Mouse (Mus musculus) lung, embryonic 16.5 days (tissue): Measurements from ENCODE around the gene Olfr71. TPM values are rescaled to one million over a fixed set of nuclear protein-coding genes. Genes with fewer than 3 reads are reported as not detected.

ENCODE experiments used
- ATAC-seq: fragments of 200-750 bp; cut with Nextera tagmentation; 2 replicates; pipeline ENCODE4 v1.8.0; 2017; ENCODE audit warnings: low read depth, mild to moderate bottlenecking, moderate library complexity
- H3K27ac ChIP-seq: fragments of 300-500 bp; sonication (generic); 2 replicates; pipeline ENCODE4 v1.5.1; 2014; ENCODE audit warnings: mild to moderate bottlenecking, control low read depth, low read length
- H3K27me3 ChIP-seq: fragments of 300-500 bp; sonication (generic); 2 replicates; pipeline ENCODE4 v1.6.1; 2014; ENCODE audit warnings: low read depth, low read length, mixed read lengths; ENCODE audit not compliant: control insufficient read depth, insufficient read depth
- H3K36me3 ChIP-seq: fragments of 300-500 bp; sonication (generic); 2 replicates; pipeline ENCODE4 v1.6.1; 2014; ENCODE audit warnings: low read length; ENCODE audit not compliant: control insufficient read depth, insufficient read depth
- H3K4me1 ChIP-seq: fragments of 300-500 bp; sonication (generic); replicated peaks from 2 replicates; pipeline ENCODE4 v1.6.1; 2014; ENCODE audit warnings: low read length, mixed read lengths; ENCODE audit not compliant: control insufficient read depth, insufficient read depth
- H3K4me2 ChIP-seq: fragments of 300-500 bp; sonication (generic); 2 replicates; pipeline ENCODE4 v1.6.1; 2014; ENCODE audit warnings: low read depth, low read length, control low read depth
- H3K4me3 ChIP-seq: fragments of 300-500 bp; sonication (generic); 2 replicates; pipeline ENCODE4 v1.5.1; 2014; ENCODE audit warnings: mild to moderate bottlenecking, low read length, control low read depth
- H3K9ac ChIP-seq: fragments of 300-500 bp; sonication (generic); 2 replicates; pipeline ENCODE4 v1.6.1; 2014; ENCODE audit warnings: low read length, control low read depth
- H3K9me3 ChIP-seq: fragments of 300-500 bp; sonication (generic); 2 replicates; pipeline ENCODE4 v1.6.1; 2016; ENCODE audit warnings: low read length; ENCODE audit not compliant: control insufficient read depth
- WGBS: fragments of 180-500 bp; shearing (Covaris S2); extraction: QIAGEN DNeasy Blood & Tissue Kit; methylation state at CpG from one replicate; pipeline ENCODE4 v1.1.7; 2014; 5-methylcytosine and 5-hydroxymethylcytosine counted together
- polyA plus RNA-seq: library from polyadenylated mRNA; unstranded; fragments of >200 nt; fragmentation: Nextera tagmentation; extraction: Ambion mirVana; gene quantifications from 2 replicates; pipeline ENCODE4 v1.2.1, GENCODE M21; 2015

Gene Olfr71
- polyA plus RNA-seq, 1 experiment from 2014 or later, result 0.16 TPM

DNA sequence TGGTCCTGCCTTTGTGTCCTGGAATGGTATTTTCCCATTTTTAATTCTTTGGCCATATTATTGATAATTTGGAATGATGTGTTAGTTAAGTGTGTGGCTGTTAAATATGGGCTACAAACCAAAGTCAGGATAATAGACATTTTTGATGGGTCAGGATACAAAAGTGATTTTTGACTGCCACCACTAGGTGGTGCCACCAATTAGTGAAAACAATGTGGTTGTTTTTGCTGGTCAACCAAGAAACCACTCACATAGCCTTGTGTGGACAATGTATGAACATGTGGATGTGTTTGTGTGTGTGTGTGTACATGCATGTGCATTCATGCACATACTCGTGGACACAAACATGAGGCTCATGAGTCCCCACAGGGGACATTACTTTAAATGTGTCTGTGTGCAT is 14.7 kb upstream of the Olfr71 start:
- Histone ChIP-seq H3K9ac (no peak overlapping the region), H3K27ac (no peak overlapping the region), H3K4me1 (peaks cover 36% of the 10 kb centered on the region), H3K4me2 (no peak overlapping the region), H3K36me3 (no peaks in the 10 kb centered on the region), H3K4me3 (no peak overlapping the region), H3K27me3 (no peaks in the 10 kb centered on the region), H3K9me3 (no peaks in the 10 kb centered on the region)
- 21% methylated on average over 1 of the region's 1 CpGs for WGBS
- no peak for ATAC-seq

DNA sequence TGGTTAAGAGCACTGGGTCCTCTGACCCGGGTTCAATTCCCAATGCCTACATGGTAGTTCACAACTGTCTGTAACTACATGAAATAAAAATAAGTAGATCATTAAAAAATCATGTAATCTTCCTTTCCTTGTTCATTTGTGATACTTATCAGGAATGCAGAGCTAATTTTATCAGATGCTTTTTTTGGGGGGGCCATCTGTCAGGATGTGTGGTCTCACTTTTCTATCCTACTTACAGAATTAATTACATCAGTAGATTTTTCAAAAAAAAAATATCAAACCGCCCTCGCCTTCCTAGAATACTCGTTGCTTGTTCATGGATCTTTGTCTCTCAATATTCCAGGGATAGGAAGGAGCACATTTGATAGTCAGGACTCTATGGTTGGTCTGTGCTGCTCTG is 12.1 kb upstream of the Olfr71 start:
- ATAC-seq, result no peak
- Histone ChIP-seq H3K27ac (no peak overlapping the region), H3K36me3 (no peaks in the 10 kb centered on the region), H3K9ac (no peak overlapping the region), H3K4me1 (peaks cover 10% of the 10 kb centered on the region), H3K4me2 (no peak overlapping the region), H3K4me3 (no peak overlapping the region), H3K9me3 (no peaks in the 10 kb centered on the region), H3K27me3 (no peaks in the 10 kb centered on the region)
- WGBS, result 84% methylated on average over 4 of the region's 4 CpGs

DNA sequence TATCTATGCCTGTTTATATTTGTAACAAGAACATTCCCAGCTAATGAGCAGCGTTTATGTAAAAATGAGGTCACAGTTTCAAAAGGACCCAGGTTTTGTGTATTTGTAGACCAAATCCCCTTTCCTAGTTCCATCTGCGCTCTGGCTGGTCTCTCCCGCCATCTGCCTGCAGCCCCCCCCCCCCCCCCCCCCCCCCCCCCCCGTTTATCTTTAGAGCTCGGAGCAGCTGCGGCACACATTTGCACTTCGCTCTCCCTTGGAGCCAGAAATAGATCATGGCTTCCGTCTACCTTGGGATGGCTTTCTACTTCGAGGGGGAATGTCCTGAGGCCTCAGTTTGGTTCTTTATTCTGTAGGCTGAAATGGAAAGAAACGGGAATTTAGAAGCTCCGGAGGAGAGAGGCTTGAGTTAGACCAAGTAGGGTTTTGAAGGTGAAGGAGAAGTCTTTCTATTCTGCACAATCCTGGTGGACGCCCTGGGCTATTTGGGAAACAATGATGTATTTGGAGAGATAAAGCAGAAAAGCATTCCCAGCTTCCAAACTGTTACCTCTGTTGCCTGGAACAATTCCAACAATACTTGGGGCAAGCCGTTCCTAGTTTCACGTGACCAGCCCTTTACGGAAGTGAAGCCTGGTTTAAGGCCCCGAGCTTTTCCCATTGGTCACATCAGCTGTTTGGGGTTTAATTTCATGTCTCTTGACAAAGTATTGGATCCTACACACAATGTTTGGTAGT is 10.6 kb upstream of the Olfr71 start:
- no peaks in the 10 kb centered on the region for H3K27me3 ChIP-seq
- no peak overlapping the region for H3K9ac ChIP-seq
- no peaks in the 10 kb centered on the region for H3K4me1 ChIP-seq
- H3K9me3 ChIP-seq, result no peaks in the 10 kb centered on the region
- H3K4me3 ChIP-seq, result no peak overlapping the region
- WGBS, result 41% methylated on average over 14 of the region's 16 CpGs
- no peak overlapping the region for H3K4me2 ChIP-seq
- H3K27ac ChIP-seq, result no peak overlapping the region
- ATAC-seq, result no peak
- H3K36me3 ChIP-seq, result no peaks in the 10 kb centered on the region

DNA sequence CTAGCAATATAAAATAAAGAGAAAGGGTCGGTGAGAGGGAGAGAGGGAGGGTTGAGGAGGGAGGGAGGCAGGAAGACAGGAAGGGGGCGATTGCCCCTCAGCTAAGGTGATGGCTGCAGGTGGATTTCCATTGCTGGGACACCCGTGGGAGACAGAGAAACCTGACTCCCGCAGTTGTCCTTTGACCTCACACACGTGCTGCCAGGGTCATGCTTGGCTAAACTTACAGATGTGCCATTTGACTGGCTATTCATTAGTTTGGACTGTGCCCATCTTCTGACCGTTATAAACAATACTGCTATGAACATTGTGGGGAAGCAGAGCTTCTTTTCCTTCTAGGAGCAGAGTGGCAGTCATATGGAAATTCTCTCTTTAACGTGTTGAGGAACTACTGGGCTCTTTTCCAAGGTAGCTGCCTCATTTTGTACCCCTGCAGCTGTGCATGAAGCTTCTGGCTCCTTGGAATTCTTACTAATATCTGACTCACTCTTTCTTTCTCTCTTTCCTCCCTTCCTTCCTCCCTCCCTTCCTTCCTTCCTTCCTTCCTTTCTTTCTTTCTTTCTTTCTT is 3.7 kb upstream of the Olfr71 start:
- Histone ChIP-seq H3K4me3 (no peak overlapping the region), H3K27me3 (no peaks in the 10 kb centered on the region), H3K36me3 (no peaks in the 10 kb centered on the region), H3K9ac (no peak overlapping the region), H3K4me2 (no peak overlapping the region), H3K4me1 (peaks cover 2% of the 10 kb centered on the region; the same call in 1 of the 2 replicates), H3K27ac (no peak overlapping the region), H3K9me3 (no peaks in the 10 kb centered on the region)
- 28% methylated on average over 7 of the region's 7 CpGs for WGBS
- ATAC-seq, result no peak

DNA sequence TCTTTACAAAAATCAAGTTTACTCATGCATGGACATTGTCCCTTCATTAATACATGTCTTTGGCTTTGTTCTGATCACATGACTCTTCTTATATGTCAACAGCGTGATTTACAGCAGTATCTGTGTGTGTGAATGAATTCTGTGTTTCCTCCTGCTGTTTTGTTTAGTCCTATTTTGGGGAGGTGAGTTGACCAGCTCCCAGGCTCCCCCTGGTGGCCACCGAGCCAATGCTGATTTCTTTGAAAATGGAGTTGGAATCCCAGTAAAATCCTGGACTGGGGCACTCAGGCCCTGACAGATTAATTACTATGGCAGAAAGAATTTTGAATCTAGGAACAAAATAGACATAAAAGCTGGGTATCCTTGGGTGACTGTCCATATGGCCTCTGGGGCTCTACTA is 1.8 kb upstream of the Olfr71 start:
- H3K4me1 ChIP-seq, result peaks cover 7% of the 10 kb centered on the region
- no peak overlapping the region for H3K27ac ChIP-seq
- H3K4me3 ChIP-seq, result no peak overlapping the region
- H3K4me2 ChIP-seq, result no peak overlapping the region
- no peak overlapping the region for H3K9ac ChIP-seq
- no peaks in the 10 kb centered on the region for H3K27me3 ChIP-seq
- H3K36me3 ChIP-seq, result no peaks in the 10 kb centered on the region
- no peaks in the 10 kb centered on the region for H3K9me3 ChIP-seq
- ATAC-seq, result no peak
- WGBS, result 2% methylated on average over 2 of the region's 2 CpGs

DNA sequence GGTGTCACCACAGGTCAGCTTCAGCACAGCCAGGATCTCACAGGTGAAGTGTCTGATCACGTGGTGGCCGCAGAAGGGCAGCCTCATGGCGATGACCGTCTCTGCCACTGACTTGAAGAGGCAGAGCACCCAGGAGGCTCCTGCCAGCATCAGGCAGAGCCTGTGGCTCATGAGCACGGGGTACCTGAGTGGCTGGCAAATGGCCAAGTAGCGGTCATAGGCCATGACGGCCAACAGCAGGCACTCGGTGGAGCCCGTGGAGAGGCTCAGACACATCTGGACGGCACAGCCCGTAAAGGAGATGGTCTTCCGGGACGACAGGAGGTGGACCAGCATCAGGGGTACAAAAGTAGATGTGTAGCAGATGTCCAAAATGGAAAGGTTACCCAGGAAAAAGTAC is 4.1 kb downstream of the Olfr71 start:
- no peak for ATAC-seq
- no peaks in the 10 kb centered on the region for H3K36me3 ChIP-seq
- H3K27me3 ChIP-seq, result no peaks in the 10 kb centered on the region
- H3K27ac ChIP-seq, result no peak overlapping the region
- no peak overlapping the region for H3K4me3 ChIP-seq
- H3K4me2 ChIP-seq, result no peak overlapping the region
- no peaks in the 10 kb centered on the region for H3K9me3 ChIP-seq
- no peak overlapping the region for H3K9ac ChIP-seq
- WGBS, result 69% methylated on average over 13 of the region's 13 CpGs
- peaks cover 5% of the 10 kb centered on the region; the same call in 1 of the 2 replicates for H3K4me1 ChIP-seq

DNA sequence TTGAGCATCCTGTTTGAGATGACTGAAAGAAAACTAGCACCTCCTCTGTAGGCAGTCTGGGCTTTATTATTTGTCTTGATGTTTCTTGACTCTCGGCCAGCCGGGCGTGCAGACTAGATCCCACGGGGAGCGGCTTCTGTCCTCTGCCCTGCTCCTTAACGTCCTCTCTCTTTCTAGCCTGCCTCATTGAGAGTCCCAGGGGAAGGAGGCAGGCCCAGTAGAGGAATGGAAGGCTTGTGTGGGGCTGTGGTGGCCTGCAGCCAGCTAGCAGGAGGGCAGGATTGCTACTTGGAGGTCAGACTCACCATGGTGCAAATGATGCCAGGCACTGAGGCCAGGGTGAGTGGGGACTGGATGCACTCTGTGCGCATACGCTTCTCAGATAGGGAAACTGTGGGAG is 6.2 kb downstream of the Olfr71 start:
- H3K9ac ChIP-seq, result no peak overlapping the region
- no peak overlapping the region for H3K4me3 ChIP-seq
- peak; percentile 39; the same call in 1 of the 2 replicates for ATAC-seq
- no peaks in the 10 kb centered on the region for H3K9me3 ChIP-seq
- WGBS, result 71% methylated on average over 8 of the region's 8 CpGs
- peaks cover 5% of the 10 kb centered on the region; the same call in 1 of the 2 replicates for H3K4me1 ChIP-seq
- no peak overlapping the region for H3K27ac ChIP-seq
- no peaks in the 10 kb centered on the region for H3K36me3 ChIP-seq
- H3K27me3 ChIP-seq, result no peaks in the 10 kb centered on the region
- no peak overlapping the region for H3K4me2 ChIP-seq

DNA sequence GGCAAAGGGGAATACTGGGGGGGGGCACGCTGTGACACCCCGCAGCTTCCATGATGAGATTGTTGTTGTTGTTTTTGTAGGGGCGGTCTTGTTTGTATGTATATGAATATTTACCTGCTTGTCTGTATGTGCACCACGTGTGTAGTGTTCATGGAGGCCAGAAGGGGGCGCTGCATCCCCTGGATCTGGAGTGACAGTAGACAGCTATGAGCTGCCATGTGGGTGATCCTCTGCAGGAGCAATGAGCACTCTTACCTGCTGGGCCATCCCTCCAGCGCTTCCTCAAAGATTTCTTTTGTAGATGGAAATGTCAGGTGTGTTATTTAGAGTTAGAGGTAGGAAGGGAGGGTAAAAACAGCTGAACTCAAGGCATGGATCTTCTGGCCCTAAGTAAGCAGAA is 6.6 kb downstream of the Olfr71 start:
- Histone ChIP-seq H3K4me2 (no peak overlapping the region), H3K4me3 (no peak overlapping the region), H3K27me3 (no peaks in the 10 kb centered on the region), H3K9ac (no peak overlapping the region), H3K36me3 (no peaks in the 10 kb centered on the region), H3K4me1 (peaks cover 5% of the 10 kb centered on the region; the same call in 1 of the 2 replicates), H3K9me3 (no peaks in the 10 kb centered on the region), H3K27ac (no peak overlapping the region)
- 68% methylated on average over 6 of the region's 6 CpGs for WGBS
- no peak for ATAC-seq

DNA sequence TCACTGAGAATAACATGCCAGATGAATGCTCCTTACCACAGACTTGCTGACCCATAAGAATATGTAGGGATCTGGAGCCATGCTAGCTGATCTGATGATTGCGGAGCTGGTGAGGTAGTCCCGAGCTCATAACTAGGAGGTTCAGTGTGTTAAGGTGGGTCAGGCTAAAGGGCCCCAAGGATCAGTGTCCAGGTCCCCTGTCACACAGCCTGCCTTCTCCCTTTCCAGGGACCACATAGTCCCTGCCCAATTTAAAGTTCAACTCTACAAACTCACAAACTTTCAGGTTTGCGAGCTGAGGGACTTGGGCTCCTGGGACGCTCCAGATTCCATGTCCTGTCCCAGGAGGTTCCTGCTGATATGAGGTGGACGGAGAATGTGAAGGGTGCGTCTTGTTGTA is 9.3 kb downstream of the Olfr71 start, which contains the start of gene Olfr70:
TSS of gene Olfr70 (minus strand) at position 101 of the 400 bp plus-strand sequence.
- Histone ChIP-seq H3K27me3 (no peaks in the 10 kb centered on the region), H3K4me2 (no peak within 1 kb of the TSS), H3K4me1 (no peaks in the 10 kb centered on the region; the same call in 1 of the 2 replicates), H3K27ac (no peak within 1 kb of the TSS), H3K9me3 (no peaks in the 10 kb centered on the region), H3K9ac (no peak within 1 kb of the TSS), H3K4me3 (no peak within 1 kb of the TSS), H3K36me3 (no peaks in the 10 kb centered on the region)
- no peak for ATAC-seq
- WGBS, result 83% methylated on average over 6 of the region's 6 CpGs
